In genomic region chr8:77535026-77535595, GRCm38 (mm10) we compare ENCODE assay signal across 8 mouse cellular contexts. TPM values are rescaled to one million over a fixed set of nuclear protein-coding genes. Genes with fewer than 3 reads are reported as not detected.
A peak's percentile ranks its signal among the peaks of the same experiment; 100 is the strongest.
DNase-seq lines count a peak whose midpoint lies in the region; ATAC-seq and TF ChIP-seq lines count a peak whose summit lies in the region.

No protein-coding gene starts in this region.

- 84% methylated on average over 5 of the region's 5 CpGs for WGBS in spleen, adult 2 months
- WGBS in bone marrow, adult 2 months, result 58% methylated on average over 5 of the region's 5 CpGs
- 86% methylated on average over 5 of the region's 5 CpGs for WGBS in forebrain, embryonic 13.5 days
- 76% methylated on average over 5 of the region's 5 CpGs for WGBS in intestine, embryonic 16.5 days
- 65% methylated on average over 5 of the region's 5 CpGs for WGBS in liver, embryonic 11.5 days

- peak; percentile 54; the same call in 1 of the 2 replicates for TF ChIP-seq CTCF in spleen, adult 2 months (IDR thresholded peaks at IDR 0.05; ENCODE audit: extremely low read depth, insufficient read depth, insufficient read length, insufficient replicate concordance)
- TF ChIP-seq CTCF in bone marrow, adult 2 months (IDR thresholded peaks at IDR 0.05; ENCODE audit: control insufficient read depth, insufficient read depth, low read length), result peak; percentile 55

- peak in 1 of 2 experiments; percentile 27 for DNase-seq in spleen, adult 2 months (ENCODE audit: low read depth in 1 of 2, low spot score in 2 of 2)
- DNase-seq in spleen, postnatal 4 days (ENCODE audit: low spot score in 2 of 2), result no peak
- no peak for DNase-seq in liver, embryonic 11.5 days (ENCODE audit: low spot score)
- DNase-seq in natural killer cell, adult 2 months (ENCODE audit: low spot score in 2 of 2), result peak; percentile 21 to 31

- no peaks in the 10 kb centered on the region for H3K4me1 ChIP-seq in spleen, adult 2 months (ENCODE audit: control insufficient read depth, insufficient read depth, insufficient read length)
- H3K4me1 ChIP-seq in bone marrow, adult 2 months (ENCODE audit: control insufficient read depth, insufficient read depth, low read length), result peaks cover 1% of the 10 kb centered on the region; the same call in 1 of the 2 replicates
- H3K4me1 ChIP-seq in forebrain, embryonic 13.5 days, result no peaks in the 10 kb centered on the region
- no peaks in the 10 kb centered on the region for H3K4me1 ChIP-seq in intestine, embryonic 16.5 days (ENCODE audit: control insufficient read depth, insufficient read depth, low read length)
- H3K4me1 ChIP-seq in liver, embryonic 11.5 days (replicated peaks; ENCODE audit: control insufficient read depth, insufficient read depth, low read length), result peaks cover 11% of the 10 kb centered on the region

- no peaks in the 10 kb centered on the region for H3K9me3 ChIP-seq in forebrain, embryonic 13.5 days (replicated peaks)
- H3K9me3 ChIP-seq in intestine, embryonic 16.5 days (ENCODE audit: control insufficient read depth, low read length), result no peaks in the 10 kb centered on the region
- H3K9me3 ChIP-seq in liver, embryonic 11.5 days (ENCODE audit: control insufficient read depth, low read length), result no peaks in the 10 kb centered on the region

- H3K27me3 ChIP-seq in spleen, adult 2 months (ENCODE audit: control insufficient read depth, insufficient read depth, low read length), result no peaks in the 10 kb centered on the region
- no peaks in the 10 kb centered on the region for H3K27me3 ChIP-seq in forebrain, embryonic 13.5 days
- no peaks in the 10 kb centered on the region for H3K27me3 ChIP-seq in intestine, embryonic 16.5 days (replicated peaks; ENCODE audit: control insufficient read depth, insufficient read depth, low read length)
- H3K27me3 ChIP-seq in liver, embryonic 11.5 days (replicated peaks; ENCODE audit: control insufficient read depth, insufficient read depth, low read length), result no peaks in the 10 kb centered on the region

- no peak for TF ChIP-seq POLR2A in spleen, adult 2 months (IDR thresholded peaks at IDR 0.05; ENCODE audit: low read depth, low read length)
- TF ChIP-seq POLR2A in bone marrow, adult 2 months (IDR thresholded peaks at IDR 0.05; ENCODE audit: borderline replicate concordance, control insufficient read depth, low read depth, low read length), result no peak

- no peak overlapping the region for H3K27ac ChIP-seq in spleen, adult 2 months (ENCODE audit: insufficient read depth, low read length)
- H3K27ac ChIP-seq in bone marrow, adult 2 months (ENCODE audit: control insufficient read depth, insufficient read depth, low read depth, low read length, poor library complexity), result no peak overlapping the region
- H3K27ac ChIP-seq in forebrain, embryonic 13.5 days, result no peak overlapping the region
- no peak overlapping the region for H3K27ac ChIP-seq in intestine, embryonic 16.5 days (ENCODE audit: low read length)
- peak overlapping the region; percentile 68; the same call in 1 of the 2 replicates for H3K27ac ChIP-seq in liver, embryonic 11.5 days (ENCODE audit: low read depth, low read length)

- no peak overlapping the region for H3K4me2 ChIP-seq in forebrain, embryonic 13.5 days
- no peak overlapping the region for H3K4me2 ChIP-seq in intestine, embryonic 16.5 days (ENCODE audit: low read depth, low read length)
- H3K4me2 ChIP-seq in liver, embryonic 11.5 days, result peak overlapping the region; percentile 61

- H3K9ac ChIP-seq in forebrain, embryonic 13.5 days, result no peak overlapping the region
- H3K9ac ChIP-seq in intestine, embryonic 16.5 days (ENCODE audit: low read depth, low read length), result no peak overlapping the region
- H3K9ac ChIP-seq in liver, embryonic 11.5 days (ENCODE audit: low read depth, low read length), result no peak overlapping the region

- no peak overlapping the region for H3K4me3 ChIP-seq in spleen, adult 2 months (ENCODE audit: extremely low read depth, insufficient read depth, insufficient read length)
- no peak overlapping the region for H3K4me3 ChIP-seq in bone marrow, adult 2 months (replicated peaks; ENCODE audit: control insufficient read depth, low read depth, low read length)
- H3K4me3 ChIP-seq in forebrain, embryonic 13.5 days, result no peak overlapping the region
- H3K4me3 ChIP-seq in intestine, embryonic 16.5 days (ENCODE audit: low read length), result no peak overlapping the region
- H3K4me3 ChIP-seq in liver, embryonic 11.5 days (ENCODE audit: low read depth, low read length), result no peak overlapping the region

- ATAC-seq in forebrain, embryonic 13.5 days, result peak; percentile 58; the same call in 1 of the 2 replicates
- ATAC-seq in intestine, embryonic 16.5 days, result peak; percentile 33; the same call in 1 of the 2 replicates
- ATAC-seq in liver, embryonic 11.5 days (replicated peaks; ENCODE audit: low FRiP score), result peak; percentile 58
- no peak for ATAC-seq in erythroblast, adult 5-6 weeks (replicated peaks; ENCODE audit: low FRiP score, poor library complexity, severe bottlenecking)

- H3K36me3 ChIP-seq in spleen, adult 2 months (ENCODE audit: control insufficient read depth, insufficient read depth, low read length), result no peaks in the 10 kb centered on the region
- H3K36me3 ChIP-seq in forebrain, embryonic 13.5 days (ENCODE audit: poor library complexity, severe bottlenecking), result no peaks in the 10 kb centered on the region
- no peaks in the 10 kb centered on the region for H3K36me3 ChIP-seq in intestine, embryonic 16.5 days (ENCODE audit: control insufficient read depth, insufficient read depth, low read length)
- no peaks in the 10 kb centered on the region for H3K36me3 ChIP-seq in liver, embryonic 11.5 days (ENCODE audit: control insufficient read depth, insufficient read depth, low read length)

RNA-seq across cellular contexts. Expression of gene Prmt9, which starts 14.1 kb away (rescaled TPM):
- polyA plus RNA-seq in spleen, adult 2 months (2012; rRNA removed), result 5.7 and 6.5 TPM in 2 replicates
- 5.3 and 15.1 TPM in 2 replicates for polyA plus RNA-seq in bone marrow, adult 2 months (2011; ENCODE audit: insufficient read depth, insufficient read length, low replicate concordance, missing spikeins)
- polyA plus RNA-seq in forebrain, embryonic 13.5 days (2015; fragmentation: Nextera tagmentation; extraction: Ambion mirVana), result 21.5 and 22.0 TPM in 2 replicates
- polyA plus RNA-seq in intestine, embryonic 16.5 days (2015; fragmentation: Nextera tagmentation; extraction: Ambion mirVana), result 16.1 and 16.6 TPM in 2 replicates
- polyA plus RNA-seq in liver, embryonic 11.5 days (2014; fragmentation: Nextera tagmentation; extraction: Ambion mirVana), result 17.0 and 21.3 TPM in 2 replicates
- 5.4 TPM in 2 replicates for total RNA-seq in erythroblast, adult 5-6 weeks (2015; ENCODE audit: low replicate concordance)
- total RNA-seq in erythroblast, adult 5-6 weeks (2017; ENCODE audit: low replicate concordance), result 4.7 and 7.2 TPM in 2 replicates

RNA-seq across cellular contexts. Expression of gene Arhgap10, which starts 17.4 kb away (rescaled TPM):
- 4.3 and 5.2 TPM in 2 replicates for polyA plus RNA-seq in spleen, adult 2 months (2012; rRNA removed)
- polyA plus RNA-seq in bone marrow, adult 2 months (2011; ENCODE audit: insufficient read depth, insufficient read length, low replicate concordance, missing spikeins), result 6.4 and 11.8 TPM in 2 replicates
- polyA plus RNA-seq in forebrain, embryonic 13.5 days (2015; fragmentation: Nextera tagmentation; extraction: Ambion mirVana), result 4.2 and 5.2 TPM in 2 replicates
- 28.9 and 29.6 TPM in 2 replicates for polyA plus RNA-seq in intestine, embryonic 16.5 days (2015; fragmentation: Nextera tagmentation; extraction: Ambion mirVana)
- 20.1 and 20.2 TPM in 2 replicates for polyA plus RNA-seq in liver, embryonic 11.5 days (2014; fragmentation: Nextera tagmentation; extraction: Ambion mirVana)
- 2.1 and 2.3 TPM in 2 replicates for total RNA-seq in erythroblast, adult 5-6 weeks (2015; ENCODE audit: low replicate concordance)
- 2.6 and 3.2 TPM in 2 replicates for total RNA-seq in erythroblast, adult 5-6 weeks (2017; ENCODE audit: low replicate concordance)

Comparison
In these comparisons a context has a peak if more than half of its experiments do, and no peak if none do; other contexts are left out.
1. DNase-seq: peak in natural killer cell, adult 2 months (2 of 2); none in spleen, postnatal 4 days (0 of 2) and liver, embryonic 11.5 days (single experiment).